Mouse (Mus musculus) embryonic fibroblast, embryonic 13.5 days (primary cell): ENCODE measurements around the gene Clec2d.

Experiments
- CTCF ChIP-seq: IDR thresholded peaks from 2 replicates; pipeline ENCODE4 v1.5.1; 2011; ENCODE audit warnings: mild to moderate bottlenecking, control low read depth, low read length, moderate library complexity, borderline replicate concordance; ENCODE audit not compliant: insufficient read depth
- POLR2A ChIP-seq: IDR thresholded peaks from 2 replicates; pipeline ENCODE4 v1.6.1; 2011; ENCODE audit warnings: low read depth, mild to moderate bottlenecking, control low read depth, low read length, moderate library complexity

DNA sequence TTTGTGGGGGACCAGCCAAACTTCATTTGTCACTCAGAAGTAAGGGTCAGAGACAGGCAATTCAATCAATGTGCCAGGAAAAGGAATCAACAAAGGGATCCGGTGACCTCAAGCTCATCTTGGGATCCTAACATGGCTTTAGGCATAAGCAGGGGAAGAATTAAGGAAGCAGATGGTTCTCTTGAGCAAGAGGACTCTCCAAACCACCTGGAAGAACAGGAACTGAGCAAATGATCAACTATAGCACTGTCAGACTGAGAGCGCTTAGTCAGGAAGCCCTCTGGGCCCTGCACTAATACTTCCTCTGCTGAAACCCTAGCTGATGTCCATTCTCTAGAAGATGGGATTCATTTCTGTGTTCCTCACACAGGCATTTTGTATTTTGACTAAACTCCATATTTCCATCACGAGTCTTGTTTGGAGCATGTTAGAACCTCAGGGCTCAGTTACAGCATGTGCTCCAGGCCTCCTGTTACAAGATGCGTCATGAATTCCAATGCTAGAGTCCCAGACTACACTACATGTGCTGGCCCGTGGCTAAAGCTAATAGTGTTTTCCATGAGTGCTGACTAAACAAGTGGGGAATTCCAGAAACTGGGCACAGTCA, 55.5 kb downstream of the Clec2d start:
- no peak for TF ChIP-seq CTCF
- no peak for TF ChIP-seq POLR2A
